ENCODE assay signal across 8 mouse cellular contexts in the genomic region with DNA sequence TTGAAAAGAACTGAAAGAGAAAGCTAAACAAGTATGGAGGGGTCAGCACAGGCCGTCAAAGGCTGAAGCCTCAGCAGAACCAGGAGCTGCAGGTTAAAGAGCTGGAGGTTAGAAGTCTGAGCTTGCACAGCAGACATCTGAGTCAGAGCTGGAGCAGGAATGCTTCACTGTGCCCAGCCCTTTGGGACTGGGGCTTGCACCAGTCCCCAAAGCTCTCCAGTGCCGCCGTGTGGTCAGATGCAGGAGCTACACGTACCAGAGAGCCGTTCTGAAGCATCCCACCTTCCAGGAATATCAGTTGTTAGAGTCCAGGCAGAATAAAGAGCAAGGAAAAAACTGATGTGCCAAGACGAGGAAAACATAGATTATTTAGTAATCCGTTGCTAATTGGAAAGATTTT. TPM values are rescaled to one million over a fixed set of nuclear protein-coding genes. Genes with fewer than 3 reads are reported as not detected.
DNase-seq lines count a peak whose midpoint lies in the region; ATAC-seq and TF ChIP-seq lines count a peak whose summit lies in the region.

No protein-coding gene starts in this region.

- no peaks in the 10 kb centered on the region for H3K4me1 ChIP-seq in testis, adult 2 months (ENCODE audit: control insufficient read depth, insufficient read depth, low read length)
- H3K4me1 ChIP-seq in hindbrain, postnatal 0 days (ENCODE audit: insufficient read depth, low read length): no peaks in the 10 kb centered on the region
- H3K4me1 ChIP-seq in small intestine, adult 2 months (ENCODE audit: control insufficient read depth, insufficient read depth, insufficient read length, low read length): no peaks in the 10 kb centered on the region

- TF ChIP-seq CTCF in testis, adult 2 months (IDR thresholded peaks at IDR 0.05; ENCODE audit: control insufficient read depth, insufficient read depth, insufficient replicate concordance, low read depth, low read length): peak; percentile 62; the same call in 1 of the 2 replicates
- peak; percentile 93 for TF ChIP-seq CTCF in hindbrain, postnatal 0 days (IDR thresholded peaks at IDR 0.05; ENCODE audit: low read depth)
- TF ChIP-seq CTCF in small intestine, adult 2 months (IDR thresholded peaks at IDR 0.05; ENCODE audit: extremely low read depth, insufficient read length, insufficient replicate concordance, low read depth, low read length): peak; percentile 72

- DNase-seq in testis, postnatal 14 days (ENCODE audit: low spot score): no peak
- peak; percentile 33 for DNase-seq in cerebellum, adult 9-11 months
- DNase-seq in forelimb bud, embryonic 11.5 days (ENCODE audit: low read depth, low spot score): peak; percentile 77
- peak; percentile 85 for DNase-seq in hindbrain, postnatal 0 days (ENCODE audit: low spot score)
- peak; percentile 24 to 27 for DNase-seq in left cerebral cortex, adult 8-10 months (ENCODE audit: low spot score in 2 of 2)

- no peak overlapping the region for H3K27ac ChIP-seq in testis, adult 2 months (ENCODE audit: control insufficient read depth, insufficient read depth, low read depth, low read length)
- no peak overlapping the region for H3K27ac ChIP-seq in hindbrain, postnatal 0 days
- H3K27ac ChIP-seq in small intestine, adult 2 months (ENCODE audit: insufficient read depth, low read depth, low read length): no peak overlapping the region

- no peaks in the 10 kb centered on the region for H3K27me3 ChIP-seq in testis, adult 2 months (ENCODE audit: control insufficient read depth, insufficient read depth, low read length)
- no peaks in the 10 kb centered on the region for H3K27me3 ChIP-seq in hindbrain, postnatal 0 days (ENCODE audit: insufficient read depth, low read length)
- H3K27me3 ChIP-seq in small intestine, adult 2 months (ENCODE audit: control insufficient read depth, insufficient read depth, low read length): no peaks in the 10 kb centered on the region

- no peak overlapping the region for H3K4me3 ChIP-seq in testis, adult 2 months (ENCODE audit: control insufficient read depth, low read depth, low read length)
- no peak overlapping the region for H3K4me3 ChIP-seq in hindbrain, postnatal 0 days (ENCODE audit: low read length)
- H3K4me3 ChIP-seq in small intestine, adult 2 months (ENCODE audit: low read depth, low read length): no peak overlapping the region

- peak; percentile 87 for ATAC-seq in hindbrain, postnatal 0 days
- peak; percentile 98 for ATAC-seq in megakaryocyte progenitor cell, adult 5-6 weeks (replicated peaks; ENCODE audit: poor library complexity)

- no peaks in the 10 kb centered on the region for H3K36me3 ChIP-seq in testis, adult 2 months (ENCODE audit: control insufficient read depth, insufficient read depth, low read length)
- H3K36me3 ChIP-seq in hindbrain, postnatal 0 days (ENCODE audit: insufficient read depth, low read length): no peaks in the 10 kb centered on the region
- no peaks in the 10 kb centered on the region for H3K36me3 ChIP-seq in small intestine, adult 2 months (ENCODE audit: control insufficient read depth, insufficient read depth, low read length)

- H3K9ac ChIP-seq in hindbrain, postnatal 0 days (replicated peaks; ENCODE audit: low read length): no peak overlapping the region

- no peak overlapping the region for H3K4me2 ChIP-seq in hindbrain, postnatal 0 days (ENCODE audit: low read depth, low read length)

- H3K9me3 ChIP-seq in hindbrain, postnatal 0 days (ENCODE audit: low read length): no peaks in the 10 kb centered on the region

- WGBS in hindbrain, postnatal 0 days: 2% methylated on average over 7 of the region's 7 CpGs
- 2% methylated on average over 7 of the region's 7 CpGs for WGBS in small intestine, adult 2 months

- TF ChIP-seq POLR2A in testis, adult 2 months (IDR thresholded peaks at IDR 0.05; ENCODE audit: control insufficient read depth, low read depth, low read length): no peak
- no peak for TF ChIP-seq POLR2A in small intestine, adult 2 months (IDR thresholded peaks at IDR 0.05; ENCODE audit: low read depth, low read length)

RNA-seq across cellular contexts. Expression of a gene that starts 23.2 kb away (rescaled TPM):
- polyA plus RNA-seq in testis, adult 2 months (2012; rRNA removed): 110 and 111 TPM in 2 replicates
- 0.50 and 2.2 TPM in 2 replicates for total RNA-seq in hindbrain, postnatal 0 days (2014; rRNA removed)
- 1.3 and 1.9 TPM in 2 replicates for polyA plus RNA-seq in hindbrain, postnatal 0 days (2015; fragmentation: Nextera tagmentation; extraction: Ambion mirVana)
- 1 to 10 TPM; 3.4 to 3.9 (median 3.8) TPM for total RNA-seq in left cerebral cortex, adult 8-10 months (2022)
- total RNA-seq in megakaryocyte progenitor cell, adult 5-6 weeks (2015): 0.71 and 0.94 TPM in 2 replicates
- 0.46 and 1.1 TPM in 2 replicates for total RNA-seq in megakaryocyte progenitor cell, adult 5-6 weeks (2017)
- polyA plus RNA-seq in small intestine, adult 2 months (2012; rRNA removed): not detected in 2 replicates
